Mouse (Mus musculus) kidney, embryonic 15.5 days (tissue): Measurements from ENCODE around the gene Csde1. TPM values are rescaled to one million over a fixed set of nuclear protein-coding genes. Genes with fewer than 3 reads are reported as not detected.

Experiments
- ATAC-seq: fragments of 200-750 bp; cut with Nextera tagmentation; replicated peaks from 2 replicates; pipeline ENCODE4 v1.8.0; 2017; ENCODE audit warnings: moderate TSS enrichment; ENCODE audit not compliant: low FRiP score
- H3K27ac ChIP-seq: fragments of 300-500 bp; sonication (generic); 2 replicates; pipeline ENCODE4 v1.5.1; 2015; ENCODE audit warnings: mild to moderate bottlenecking, inconsistent platforms
- H3K27me3 ChIP-seq: fragments of 300-500 bp; sonication (generic); 2 replicates; pipeline ENCODE4 v1.6.1; 2015; ENCODE audit warnings: inconsistent platforms
- H3K36me3 ChIP-seq: fragments of 300-500 bp; sonication (generic); 2 replicates; pipeline ENCODE4 v1.6.1; 2015; ENCODE audit warnings: inconsistent platforms
- H3K4me1 ChIP-seq: fragments of 300-500 bp; sonication (generic); 2 replicates; pipeline ENCODE4 v1.6.1; 2015; ENCODE audit warnings: inconsistent platforms
- H3K4me2 ChIP-seq: fragments of 300-500 bp; sonication (generic); 2 replicates; pipeline ENCODE4 v1.6.1; 2015; ENCODE audit warnings: moderate library complexity, mild to moderate bottlenecking, inconsistent platforms
- H3K4me3 ChIP-seq: fragments of 300-500 bp; sonication (generic); replicated peaks from 2 replicates; pipeline ENCODE4 v1.5.1; 2015; ENCODE audit warnings: mild to moderate bottlenecking, inconsistent platforms
- H3K9ac ChIP-seq: fragments of 300-500 bp; sonication (generic); 2 replicates; pipeline ENCODE4 v1.6.1; 2015; ENCODE audit warnings: mild to moderate bottlenecking, inconsistent platforms
- H3K9me3 ChIP-seq: fragments of 300-500 bp; sonication (generic); replicated peaks from 2 replicates; pipeline ENCODE4 v1.6.1; 2016; ENCODE audit warnings: inconsistent platforms
- WGBS: fragments of 180-500 bp; shearing (Covaris S2); methylation state at CpG from one replicate; pipeline ENCODE4 v1.1.7; 2015; ENCODE audit warnings: mixed read lengths; 5-methylcytosine and 5-hydroxymethylcytosine counted together
- polyA plus RNA-seq: library from polyadenylated mRNA; unstranded; fragments of >200 nt; fragmentation: Nextera tagmentation; extraction: Ambion mirVana; gene quantifications from 2 replicates; pipeline ENCODE4 v1.2.1, GENCODE M21; 2015

Gene Csde1
- polyA plus RNA-seq = 358 and 362 TPM in 2 replicates

DNA sequence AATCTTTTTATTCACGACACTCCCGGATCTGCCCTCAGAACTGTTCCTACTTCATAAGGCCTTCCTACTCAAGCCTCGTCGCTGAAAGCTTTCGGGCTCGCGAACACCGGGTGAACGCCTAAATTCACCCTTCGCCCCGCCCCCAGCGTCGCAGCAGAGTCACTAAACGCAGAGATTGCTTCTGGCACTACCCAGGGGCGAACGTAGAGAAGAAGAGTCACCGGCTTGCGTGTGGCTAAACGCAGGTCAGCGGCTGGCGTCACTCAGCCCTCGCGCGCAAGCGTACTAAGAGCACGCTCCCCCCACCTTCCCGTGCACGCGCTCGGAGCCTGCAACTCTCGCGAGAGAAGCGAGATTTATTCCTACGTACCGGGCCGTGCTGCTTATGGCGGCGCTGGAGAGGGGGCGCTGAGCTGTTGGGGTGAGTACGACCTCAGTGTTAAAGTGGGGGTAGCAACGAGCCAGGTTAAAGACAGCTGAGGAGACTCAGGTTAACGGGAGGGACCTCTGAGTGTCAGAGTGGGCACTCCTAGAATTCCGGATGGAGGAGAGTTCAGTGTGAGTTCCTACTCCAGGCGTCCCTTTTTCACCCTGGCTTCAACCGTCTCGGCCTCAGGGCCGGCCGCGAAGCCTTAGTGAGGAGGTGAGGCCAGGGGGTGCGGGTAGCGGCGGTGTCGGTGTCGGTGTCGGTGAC lies at the start of gene Csde1:
Gene Csde1 (plus strand): TSS at position 178 of the 694 bp plus-strand sequence.
- H3K4me1 ChIP-seq = peaks cover 12% of the 10 kb centered on the region
- H3K9ac ChIP-seq = peak within 1 kb of the TSS; percentile 90
- H3K4me2 ChIP-seq = peak within 1 kb of the TSS; percentile 71
- peak within 1 kb of the TSS; percentile 72 for H3K4me3 ChIP-seq
- no peaks in the 10 kb centered on the region for H3K9me3 ChIP-seq
- H3K36me3 ChIP-seq = peaks cover 6% of the 10 kb centered on the region; the same call in 1 of the 2 replicates
- WGBS = under 1% methylated on average over 55 of the region's 55 CpGs
- H3K27ac ChIP-seq = peak within 1 kb of the TSS; percentile 95
- peak; percentile 94 for ATAC-seq
- no peaks in the 10 kb centered on the region for H3K27me3 ChIP-seq

- H3K4me1 ChIP-seq = no peaks in the 10 kb centered on the region
- no peak overlapping the region for H3K9ac ChIP-seq
- ATAC-seq = no peak
- no peaks in the 10 kb centered on the region for H3K36me3 ChIP-seq
- no peaks in the 10 kb centered on the region for H3K27me3 ChIP-seq
- H3K27ac ChIP-seq = no peak overlapping the region
- H3K4me3 ChIP-seq = no peak overlapping the region
- WGBS = 89% methylated on average over 3 of the region's 3 CpGs
- no peaks in the 10 kb centered on the region for H3K9me3 ChIP-seq
- no peak overlapping the region for H3K4me2 ChIP-seq
Observed at GRCm38 (mm10) chr3:102970508-102970907, 49.7 kb upstream of the Csde1 start.

- no peak for ATAC-seq
Observed at GRCm38 (mm10) chr3:102976906-102977305, 43.3 kb upstream of the Csde1 start.

GRCm38 (mm10) chr3:102979550-102980348 lies 40.5 kb upstream of the Csde1 start:
- Histone ChIP-seq H3K9ac (no peak overlapping the region), H3K4me1 (no peaks in the 10 kb centered on the region), H3K27ac (no peak overlapping the region), H3K4me3 (no peak overlapping the region), H3K36me3 (no peaks in the 10 kb centered on the region), H3K27me3 (no peaks in the 10 kb centered on the region), H3K4me2 (no peak overlapping the region), H3K9me3 (no peaks in the 10 kb centered on the region)
- ATAC-seq = no peak
- 43% methylated on average over 10 of the region's 10 CpGs for WGBS

More at GRCm38 (mm10) chr3:102976906-102977305, 43.3 kb upstream of the Csde1 start:
- Histone ChIP-seq H3K4me1 (no peaks in the 10 kb centered on the region), H3K36me3 (no peaks in the 10 kb centered on the region), H3K27me3 (no peaks in the 10 kb centered on the region), H3K27ac (no peak overlapping the region), H3K9me3 (no peaks in the 10 kb centered on the region), H3K9ac (no peak overlapping the region), H3K4me3 (no peak overlapping the region), H3K4me2 (no peak overlapping the region)
- 85% methylated on average over 4 of the region's 4 CpGs for WGBS

DNA sequence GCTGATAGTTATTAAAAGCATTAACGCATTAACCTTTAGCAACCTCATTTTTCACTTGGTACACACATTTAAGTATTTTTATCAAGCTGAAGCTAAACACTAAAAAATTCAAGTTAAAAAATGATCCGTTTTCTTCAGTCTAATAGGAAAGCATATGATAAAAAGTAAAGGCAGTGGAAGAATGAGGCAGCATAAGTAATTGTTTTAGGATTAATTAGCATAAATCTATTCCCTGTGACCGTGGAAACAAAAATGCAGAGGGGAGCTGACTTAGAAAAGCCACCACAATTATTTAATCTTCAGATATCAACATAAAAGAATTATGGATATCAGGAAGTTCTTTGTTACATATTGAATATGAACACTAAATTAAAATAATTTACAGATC lies 39.9 kb upstream of the Csde1 start:
- 72% methylated on average over 3 of the region's 3 CpGs for WGBS
- no peak overlapping the region for H3K4me2 ChIP-seq
- no peaks in the 10 kb centered on the region for H3K4me1 ChIP-seq

DNA sequence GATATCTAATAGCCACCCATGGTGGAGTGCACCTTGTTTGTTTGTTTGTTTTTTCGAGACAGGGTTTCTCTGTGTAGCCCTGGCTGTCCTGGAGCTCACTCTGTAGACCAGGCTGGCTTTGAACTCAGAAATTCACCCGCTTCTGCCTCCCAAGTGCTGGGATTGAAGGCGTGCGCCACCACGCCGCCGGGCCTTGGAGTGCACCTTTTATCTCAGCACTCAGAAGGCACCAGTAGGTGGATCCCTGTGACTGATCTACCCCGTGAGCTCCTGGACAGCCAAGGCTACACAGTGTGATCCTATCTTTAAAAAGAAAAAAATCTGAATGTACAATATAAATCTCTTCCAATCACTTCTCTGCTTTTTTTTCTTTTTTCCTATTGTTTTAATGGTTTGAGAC lies 29.2 kb upstream of the Csde1 start:
- peaks cover 6% of the 10 kb centered on the region for H3K4me1 ChIP-seq
- WGBS = 73% methylated on average over 8 of the region's 8 CpGs
- no peaks in the 10 kb centered on the region for H3K9me3 ChIP-seq
- H3K36me3 ChIP-seq = no peaks in the 10 kb centered on the region
- no peak for ATAC-seq
- H3K27ac ChIP-seq = no peak overlapping the region
- no peak overlapping the region for H3K4me3 ChIP-seq
- H3K9ac ChIP-seq = no peak overlapping the region
- no peaks in the 10 kb centered on the region for H3K27me3 ChIP-seq
- H3K4me2 ChIP-seq = no peak overlapping the region

More for the DNA sequence above, 39.9 kb upstream of the Csde1 start:
- H3K9me3 ChIP-seq = no peaks in the 10 kb centered on the region
- no peak for ATAC-seq
- H3K36me3 ChIP-seq = no peaks in the 10 kb centered on the region
- H3K27me3 ChIP-seq = no peaks in the 10 kb centered on the region
- no peak overlapping the region for H3K4me3 ChIP-seq
- H3K9ac ChIP-seq = no peak overlapping the region
- H3K27ac ChIP-seq = no peak overlapping the region

DNA sequence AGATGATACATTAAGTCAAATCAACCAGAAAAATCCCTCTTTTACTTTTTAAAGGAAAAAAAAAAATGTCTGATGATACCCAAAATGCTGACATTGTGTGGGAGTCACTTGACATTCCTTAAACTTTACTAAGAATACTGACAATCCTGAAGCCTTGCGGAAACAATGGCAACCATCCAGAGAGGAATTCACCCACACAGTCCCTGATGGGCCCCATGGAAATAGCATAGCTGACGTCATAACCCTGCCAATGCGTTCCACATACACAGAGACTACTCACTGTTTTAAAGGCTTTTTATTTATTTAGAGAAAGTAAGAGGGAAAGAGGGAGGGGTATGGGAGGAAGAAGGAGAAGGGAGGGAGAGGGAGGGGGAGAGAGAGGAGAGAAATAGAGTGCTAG lies 27.3 kb upstream of the Csde1 start:
- no peak overlapping the region for H3K4me2 ChIP-seq
- peaks cover 2% of the 10 kb centered on the region; the same call in 1 of the 2 replicates for H3K36me3 ChIP-seq
- H3K4me3 ChIP-seq = no peak overlapping the region
- peaks cover 18% of the 10 kb centered on the region for H3K4me1 ChIP-seq
- no peak for ATAC-seq
- no peaks in the 10 kb centered on the region for H3K27me3 ChIP-seq
- H3K9ac ChIP-seq = no peak overlapping the region
- no peak overlapping the region for H3K27ac ChIP-seq
- H3K9me3 ChIP-seq = no peaks in the 10 kb centered on the region
- WGBS = 42% methylated on average over 3 of the region's 3 CpGs

GRCm38 (mm10) chr3:102995233-102995604 lies 25.0 kb upstream of the Csde1 start:
- H3K9me3 ChIP-seq = no peaks in the 10 kb centered on the region
- H3K9ac ChIP-seq = peak overlapping the region; percentile 67
- H3K4me2 ChIP-seq = peak overlapping the region; percentile 60
- peaks cover 24% of the 10 kb centered on the region for H3K36me3 ChIP-seq
- peak overlapping the region; percentile 95 for H3K27ac ChIP-seq
- 44% methylated on average over 7 of the region's 7 CpGs for WGBS
- no peaks in the 10 kb centered on the region for H3K27me3 ChIP-seq
- H3K4me1 ChIP-seq = peaks cover 18% of the 10 kb centered on the region
- peak overlapping the region; percentile 77 for H3K4me3 ChIP-seq
- no peak for ATAC-seq

DNA sequence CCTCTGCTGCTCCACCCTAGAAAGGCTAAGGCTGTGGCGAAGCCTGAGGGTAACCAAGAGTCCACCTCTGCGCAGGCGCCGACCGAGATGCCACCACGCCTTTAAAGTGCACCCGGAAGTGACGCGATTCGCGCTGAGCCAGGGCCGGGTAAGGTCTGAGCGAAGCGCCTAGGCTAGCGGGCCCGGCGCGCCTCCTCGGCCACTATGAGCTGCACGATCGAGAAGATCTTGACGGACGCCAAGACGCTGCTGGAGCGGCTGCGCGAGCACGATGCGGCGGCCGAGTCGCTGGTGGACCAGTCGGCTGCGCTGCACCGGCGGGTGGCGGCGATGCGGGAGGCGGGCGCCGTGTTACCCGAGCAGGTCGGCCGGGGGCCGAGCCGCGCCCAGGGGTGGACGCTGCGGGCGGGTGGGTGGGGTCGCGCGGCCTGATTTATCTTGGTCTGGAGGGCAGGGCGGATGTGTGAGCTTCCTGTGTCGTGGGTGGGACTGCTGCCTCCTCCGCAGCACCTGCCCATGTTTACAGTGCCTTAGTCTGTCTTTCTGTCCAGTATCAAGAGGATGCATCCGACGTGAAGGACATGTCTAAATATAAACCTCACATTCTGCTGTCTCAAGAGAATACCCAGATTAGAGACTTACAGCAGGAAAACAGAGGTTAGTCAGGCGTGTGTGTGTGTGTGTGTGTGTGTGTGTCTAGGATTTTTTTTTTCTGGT lies 24.5 kb upstream of the Csde1 start, which contains the start of gene Sike1:
Gene Sike1 (plus strand): TSS at position 104 of the 717 bp plus-strand sequence.
- peaks cover 30% of the 10 kb centered on the region for H3K36me3 ChIP-seq
- H3K4me2 ChIP-seq = peak within 1 kb of the TSS; percentile 60
- under 1% methylated on average over 60 of the region's 60 CpGs for WGBS
- peak within 1 kb of the TSS; percentile 67 for H3K9ac ChIP-seq
- peaks cover 18% of the 10 kb centered on the region for H3K4me1 ChIP-seq
- peak within 1 kb of the TSS; percentile 77 for H3K4me3 ChIP-seq
- H3K9me3 ChIP-seq = no peaks in the 10 kb centered on the region
- no peaks in the 10 kb centered on the region for H3K27me3 ChIP-seq
- peak within 1 kb of the TSS; percentile 95 for H3K27ac ChIP-seq
- ATAC-seq = peak; percentile 98

DNA sequence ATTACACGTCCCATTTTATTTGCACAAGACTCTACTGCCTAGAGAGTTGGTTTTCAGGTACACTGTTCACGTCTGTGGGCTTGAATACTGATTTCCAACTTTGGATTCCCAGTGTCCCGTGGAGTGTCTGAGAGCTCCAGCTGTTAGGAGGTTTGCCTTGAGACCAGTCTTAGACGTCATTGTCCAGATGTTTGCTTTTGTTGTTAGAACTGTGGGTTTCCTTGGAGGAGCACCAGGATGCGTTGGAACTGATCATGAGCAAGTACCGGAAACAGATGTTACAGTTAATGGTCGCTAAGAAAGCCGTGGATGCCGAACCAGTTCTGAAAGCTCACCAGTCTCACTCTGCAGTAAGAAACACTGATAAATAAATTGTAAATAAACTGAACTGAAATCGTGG lies 23.2 kb upstream of the Csde1 start:
- peaks cover 18% of the 10 kb centered on the region for H3K4me1 ChIP-seq
- peaks cover 40% of the 10 kb centered on the region for H3K36me3 ChIP-seq
- no peaks in the 10 kb centered on the region for H3K9me3 ChIP-seq
- H3K9ac ChIP-seq = no peak overlapping the region
- H3K27ac ChIP-seq = peak overlapping the region; percentile 95; the same call in 1 of the 2 replicates
- H3K4me3 ChIP-seq = no peak overlapping the region
- no peak overlapping the region for H3K4me2 ChIP-seq
- no peaks in the 10 kb centered on the region for H3K27me3 ChIP-seq
- no peak for ATAC-seq
- 69% methylated on average over 10 of the region's 10 CpGs for WGBS

GRCm38 (mm10) chr3:102997591-102997990 lies 22.6 kb upstream of the Csde1 start:
- Histone ChIP-seq H3K27me3 (no peaks in the 10 kb centered on the region), H3K4me1 (peaks cover 18% of the 10 kb centered on the region), H3K4me3 (no peak overlapping the region), H3K9ac (no peak overlapping the region), H3K27ac (0 out of 2 replicates have a peak overlapping the region, but pooled peaks have one; percentile 22), H3K9me3 (no peaks in the 10 kb centered on the region), H3K36me3 (peaks cover 46% of the 10 kb centered on the region), H3K4me2 (no peak overlapping the region)
- ATAC-seq = no peak
- 30% methylated on average over 3 of the region's 3 CpGs for WGBS

DNA sequence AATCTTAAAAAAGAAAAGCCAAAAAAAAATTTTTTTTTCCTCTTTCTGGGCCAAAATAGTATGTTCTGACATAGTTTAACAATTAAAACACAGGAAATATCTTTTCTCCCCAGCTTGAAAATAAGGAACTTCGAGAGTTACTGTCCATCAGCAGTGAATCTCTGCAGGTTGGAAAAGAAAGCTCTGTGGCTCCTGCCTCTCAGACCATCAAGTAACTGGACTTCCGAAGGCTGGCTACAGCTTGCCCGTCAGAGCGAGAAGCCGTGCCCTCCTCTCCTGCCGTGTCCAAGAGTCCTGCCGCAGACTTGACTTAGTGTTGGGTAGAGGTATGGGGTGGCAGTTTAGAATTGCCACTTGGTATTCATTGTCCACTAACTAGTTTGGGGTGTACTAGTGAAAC lies 18.6 kb upstream of the Csde1 start:
- no peak overlapping the region for H3K9ac ChIP-seq
- no peak for ATAC-seq
- H3K4me2 ChIP-seq = no peak overlapping the region
- H3K9me3 ChIP-seq = no peaks in the 10 kb centered on the region
- 95% methylated on average over 7 of the region's 7 CpGs for WGBS
- H3K4me1 ChIP-seq = peaks cover 7% of the 10 kb centered on the region
- no peaks in the 10 kb centered on the region for H3K27me3 ChIP-seq
- H3K27ac ChIP-seq = no peak overlapping the region
- H3K36me3 ChIP-seq = peaks cover 80% of the 10 kb centered on the region
- no peak overlapping the region for H3K4me3 ChIP-seq
